Mouse (Mus musculus) heart, adult 2 months (tissue): ENCODE measurements around the gene Ccr5.

Source experiments
- CTCF ChIP-seq: fragments of 200-600 bp; IDR thresholded peaks from 2 replicates; pipeline ENCODE4 v1.8.1; 2022; ENCODE audit warnings: antibody characterized with exemption, mild to moderate bottlenecking, moderate library complexity
- POLR2A ChIP-seq: fragments of 200-500 bp; IDR thresholded peaks from 2 replicates; pipeline ENCODE4 v1.6.1; 2011; ENCODE audit warnings: mild to moderate bottlenecking, low read depth, low read length, control low read depth; ENCODE audit not compliant: insufficient read depth

- TF ChIP-seq POLR2A (no peak), CTCF (no peak)
These were observed 5.0 kb downstream of the Ccr5 start for GRCm38 (mm10) chr9:124126373-124126772.
